Mouse (Mus musculus) cerebellum, adult 11 months (tissue): ENCODE measurements around the gene Fbxo9.

Experiments
- DNase-seq: peaks from one replicate; pipeline ENCODE4 v3.0.0; 2022

The Fbxo9 gene

GRCm38 (mm10) chr9:78064121-78064520, 44.7 kb downstream of the Fbxo9 start:
- no peak for DNase-seq

GRCm38 (mm10) chr9:78062392-78062791, 46.5 kb downstream of the Fbxo9 start:
- DNase-seq, result no peak

- DNase-seq, result no peak
Observed at GRCm38 (mm10) chr9:78059525-78060120, 49.2 kb downstream of the Fbxo9 start.

DNA sequence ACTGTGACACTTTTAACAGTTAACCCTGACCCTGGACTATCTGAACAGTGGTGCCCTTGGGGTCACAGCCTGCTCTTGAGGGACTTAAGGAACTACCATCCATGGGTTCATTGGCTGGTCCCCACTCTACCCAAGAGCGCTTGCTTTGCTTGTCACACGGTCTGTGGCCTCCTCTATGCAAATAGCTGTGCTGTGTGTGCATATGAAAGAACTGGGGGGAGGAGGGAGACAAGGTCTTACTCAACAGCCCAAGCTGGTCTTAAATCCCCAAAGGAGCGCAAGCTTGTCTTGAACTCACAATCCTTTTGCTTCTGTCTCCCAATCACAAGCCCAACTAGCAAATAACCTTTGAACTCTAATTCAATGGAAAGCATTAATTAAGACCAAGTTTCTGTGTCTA, 54.6 kb downstream of the Fbxo9 start:
- no peak for DNase-seq

DNA sequence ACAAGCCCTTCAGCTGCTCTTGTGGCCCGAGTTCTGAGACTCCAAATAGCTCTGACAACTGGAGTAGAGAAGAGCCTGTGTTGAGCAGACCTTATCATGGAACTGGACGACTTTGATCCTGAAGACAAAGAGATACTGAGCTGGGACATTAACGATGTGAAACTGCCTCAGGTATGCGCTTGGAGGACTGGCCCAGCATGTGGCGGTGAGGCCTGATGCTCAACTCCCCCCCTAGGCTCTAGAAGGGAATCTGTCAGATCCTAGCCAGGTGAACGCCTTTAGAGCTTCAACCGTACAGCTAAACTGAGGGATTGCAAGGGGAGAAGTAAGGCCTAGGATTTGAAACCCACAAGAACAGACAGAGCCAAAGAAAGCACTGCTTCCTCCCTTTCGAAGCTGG, 55.0 kb downstream of the Fbxo9 start:
- DNase-seq, result no peak

GRCm38 (mm10) chr9:78051677-78052076, 57.2 kb downstream of the Fbxo9 start, which contains the start of gene Gcm1:
Gcm1 (plus strand) TSS chr9:78051924.
- DNase-seq, result no peak

DNA sequence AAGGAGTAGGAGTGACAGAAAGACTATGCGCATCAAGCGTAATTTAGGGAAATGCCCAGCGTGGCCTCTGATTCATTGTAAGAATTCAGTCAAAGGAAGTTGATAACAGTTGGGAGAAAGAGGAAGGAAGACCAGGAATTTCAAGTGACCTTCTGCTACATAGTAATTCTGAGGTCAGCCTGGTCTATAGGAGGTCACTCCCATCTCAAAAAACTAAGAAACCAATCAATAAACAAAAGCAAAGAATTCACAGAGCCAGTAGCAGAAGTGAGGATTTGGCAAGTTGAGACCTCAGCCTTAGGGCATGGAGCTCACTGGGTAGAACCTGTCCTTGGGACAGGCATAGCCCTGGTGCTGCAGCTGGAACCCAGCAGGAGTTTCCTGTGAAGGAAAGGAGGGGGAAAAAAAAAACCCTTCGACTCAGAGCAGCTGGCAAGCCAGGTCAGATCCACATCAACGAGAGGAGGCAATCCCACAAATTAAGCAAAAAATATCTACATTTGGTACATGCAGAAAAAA, 58.4 kb downstream of the Fbxo9 start:
- DNase-seq, result no peak

DNA sequence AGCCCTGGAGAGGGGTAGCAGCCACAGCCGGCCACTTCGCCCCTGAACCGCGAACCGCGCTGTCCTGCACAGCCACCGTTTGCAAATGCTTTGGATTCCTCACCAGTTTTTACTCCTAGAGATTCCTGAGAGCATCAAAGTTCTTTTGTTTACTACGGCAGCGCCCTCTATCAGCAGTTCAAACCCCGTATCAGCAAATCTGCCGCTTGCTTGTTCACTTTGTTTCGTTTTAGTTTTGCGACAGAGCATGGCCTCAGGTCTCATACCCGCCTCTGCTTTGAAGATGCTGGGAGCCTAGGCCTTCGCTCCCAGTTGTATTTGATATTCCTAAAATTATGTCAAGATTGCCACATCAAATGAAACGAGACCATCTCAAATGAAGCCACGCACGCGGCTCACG, 62.1 kb downstream of the Fbxo9 start:
- no peak for DNase-seq

DNA sequence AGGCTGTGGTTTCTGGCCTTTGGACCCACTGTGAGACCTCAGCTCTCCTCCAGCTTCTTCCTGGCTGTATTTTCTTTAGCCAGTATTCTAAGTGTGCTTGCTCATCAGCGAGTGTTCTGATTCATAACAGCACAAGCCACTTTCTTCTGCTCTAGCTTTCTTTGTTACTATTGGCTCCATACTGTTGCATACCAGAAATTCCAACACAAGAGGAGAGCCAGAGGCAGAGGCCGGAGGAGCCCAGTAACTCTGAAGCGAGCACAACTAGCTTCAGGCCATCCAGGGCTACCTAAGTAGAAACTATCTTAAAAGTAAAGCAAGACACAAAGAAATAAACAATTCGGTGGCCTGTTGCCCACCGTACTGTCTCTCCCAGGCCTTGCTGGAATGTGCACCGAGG, 63.7 kb downstream of the Fbxo9 start:
- DNase-seq, result no peak

DNA sequence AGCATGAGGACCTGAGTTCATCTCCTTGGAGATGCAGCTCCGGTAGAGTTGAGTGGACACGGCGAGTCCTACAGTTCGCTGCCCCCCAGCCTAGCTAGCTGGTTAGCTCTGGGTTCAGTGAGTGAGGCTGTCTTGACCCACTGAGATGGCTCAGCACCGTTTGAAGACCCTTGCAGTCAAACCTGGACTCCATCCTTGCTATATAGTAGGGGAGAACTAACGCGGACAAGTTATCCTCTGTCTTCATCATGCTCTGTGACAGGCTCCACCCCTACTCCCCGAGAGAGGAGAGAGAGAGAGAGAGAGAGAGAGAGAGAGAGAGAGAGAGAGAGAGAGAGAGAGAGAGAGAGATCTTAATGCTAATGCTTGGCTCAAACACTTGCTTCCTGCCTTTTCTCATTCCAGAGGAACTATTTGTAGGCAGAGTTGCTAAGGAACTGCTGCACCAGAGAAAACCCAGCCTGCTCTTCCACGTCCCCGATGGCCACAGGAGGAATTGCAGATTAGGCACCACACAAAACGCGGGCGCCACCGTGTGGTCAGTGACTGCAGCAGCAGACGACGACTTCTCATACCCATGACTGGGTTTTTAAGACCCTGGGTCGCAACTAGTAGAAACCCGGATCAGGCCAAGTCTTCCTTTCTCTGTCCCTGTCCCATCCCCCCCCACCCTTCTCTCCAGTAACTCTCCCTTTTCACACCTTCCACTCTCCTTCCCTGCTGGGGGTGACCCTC, 69.9 kb downstream of the Fbxo9 start:
- peak; percentile 47 for DNase-seq

- no peak for DNase-seq
Observed at GRCm38 (mm10) chr9:78035831-78036230, 73.0 kb downstream of the Fbxo9 start.

DNA sequence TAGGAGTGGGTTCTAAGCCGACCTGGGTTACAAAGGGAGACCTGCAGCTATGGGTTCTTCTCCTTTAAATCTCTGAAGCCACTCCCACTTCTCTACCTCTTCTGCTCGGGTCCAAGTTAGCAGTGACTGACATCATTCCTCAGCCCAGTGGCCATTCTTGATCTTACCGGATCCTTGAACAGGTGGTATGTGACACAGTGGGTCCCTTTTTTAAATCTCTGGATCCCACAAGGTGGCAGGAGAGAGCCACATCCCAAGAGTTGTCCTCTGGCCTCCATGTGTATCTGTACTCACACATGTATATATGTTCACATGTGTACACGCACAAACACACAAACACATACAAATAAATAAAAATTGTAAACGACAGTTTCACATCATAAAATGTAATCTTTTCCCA, 73.6 kb downstream of the Fbxo9 start:
- DNase-seq, result no peak

DNA sequence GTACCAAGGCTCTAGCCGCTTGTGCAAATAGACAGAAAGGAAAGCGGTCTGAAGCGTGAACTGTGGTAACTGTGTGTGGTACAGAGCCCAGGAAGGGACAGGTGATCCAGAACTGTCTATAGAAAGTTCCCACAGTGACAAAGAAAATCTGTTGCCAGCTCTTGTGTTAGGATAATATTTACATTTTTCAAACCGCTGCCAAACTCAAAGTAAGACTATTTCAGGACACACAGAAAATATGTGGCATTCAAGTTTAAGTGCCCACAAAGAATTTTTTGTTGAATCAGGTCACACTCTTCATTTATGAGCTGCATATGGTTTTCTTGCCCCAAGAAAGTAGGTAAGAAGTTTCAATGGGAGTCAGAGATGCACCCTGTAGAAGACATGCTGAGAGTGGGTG, 75.9 kb downstream of the Fbxo9 start:
- DNase-seq, result no peak
